Mouse (Mus musculus): ENCODE measurements around the gene Prdm5. TPM values are rescaled to one million over a fixed set of nuclear protein-coding genes. Genes with fewer than 3 reads are reported as not detected.

Gene Prdm5
- polyA plus RNA-seq, 1 experiment, result 1.1 TPM

DNA sequence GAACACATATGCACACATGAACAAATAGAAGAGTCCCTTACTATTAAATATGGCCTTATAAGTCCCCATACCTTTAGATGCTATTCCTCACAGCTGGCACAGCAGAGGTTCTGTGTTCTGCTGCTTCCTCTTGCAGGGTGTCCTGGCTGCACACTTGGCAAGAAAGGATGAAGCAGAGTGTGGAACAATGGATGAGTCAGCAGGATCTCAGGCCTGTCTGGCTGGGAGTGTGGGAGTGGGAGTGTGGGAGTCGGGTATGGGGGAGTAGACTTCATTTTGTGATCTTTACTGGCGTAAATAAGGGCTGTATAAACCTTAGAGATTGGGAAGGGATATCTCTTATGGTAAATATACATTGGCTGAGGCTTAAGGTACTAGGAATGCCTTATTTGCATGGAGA, 14.1 kb downstream of the Prdm5 start:
- Histone ChIP-seq H3K27ac (replicated peaks; ENCODE audit: low read depth, low read length) (no peak overlapping the region), H3K4me1 (ENCODE audit: control insufficient read depth, insufficient read depth, insufficient read length, low read length) (no peaks in the 10 kb centered on the region), H3K4me3 (ENCODE audit: insufficient read depth, low read depth, low read length) (no peak overlapping the region)

GRCm38 (mm10) chr6:65796552-65796951, 17.8 kb downstream of the Prdm5 start:
- no peak overlapping the region for H3K4me3 ChIP-seq (ENCODE audit: insufficient read depth, low read depth, low read length)
- H3K4me1 ChIP-seq (ENCODE audit: control insufficient read depth, insufficient read depth, insufficient read length, low read length), result no peaks in the 10 kb centered on the region
- no peak overlapping the region for H3K27ac ChIP-seq (replicated peaks; ENCODE audit: low read depth, low read length)

DNA sequence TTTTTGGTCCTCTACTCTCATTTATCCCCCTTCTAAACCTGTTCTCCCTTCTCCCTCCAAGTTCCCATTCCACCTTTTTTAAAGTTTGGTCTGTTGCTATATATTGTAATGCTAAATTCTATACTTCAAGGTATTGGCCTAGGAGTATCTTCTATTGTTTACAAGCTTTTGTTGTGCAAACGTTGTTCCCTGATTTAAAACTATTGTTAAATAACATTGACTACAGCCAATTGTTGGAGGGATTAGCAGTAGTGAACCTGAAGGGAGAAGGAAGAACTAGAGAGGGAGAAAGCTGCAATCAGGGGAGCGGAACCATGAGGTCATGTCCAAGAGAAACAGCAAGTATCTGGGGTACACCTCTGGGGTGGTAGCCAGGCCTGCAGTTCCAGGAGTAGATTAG, 18.5 kb downstream of the Prdm5 start:
- Histone ChIP-seq H3K4me3 (ENCODE audit: insufficient read depth, low read depth, low read length) (no peak overlapping the region), H3K27ac (replicated peaks; ENCODE audit: low read depth, low read length) (no peak overlapping the region), H3K4me1 (ENCODE audit: control insufficient read depth, insufficient read depth, insufficient read length, low read length) (no peaks in the 10 kb centered on the region)

GRCm38 (mm10) chr6:65798390-65798789, 19.6 kb downstream of the Prdm5 start:
- Histone ChIP-seq H3K27ac (replicated peaks; ENCODE audit: low read depth, low read length) (no peak overlapping the region), H3K4me1 (ENCODE audit: control insufficient read depth, insufficient read depth, insufficient read length, low read length) (no peaks in the 10 kb centered on the region), H3K4me3 (ENCODE audit: insufficient read depth, low read depth, low read length) (no peak overlapping the region)

- no peaks in the 10 kb centered on the region for H3K4me1 ChIP-seq (ENCODE audit: control insufficient read depth, insufficient read depth, insufficient read length, low read length)
- H3K4me3 ChIP-seq (ENCODE audit: insufficient read depth, low read depth, low read length), result no peak overlapping the region
- H3K27ac ChIP-seq (replicated peaks; ENCODE audit: low read depth, low read length), result no peak overlapping the region
Measured at GRCm38 (mm10) chr6:65811685-65812084, 32.9 kb downstream of the Prdm5 start.

DNA sequence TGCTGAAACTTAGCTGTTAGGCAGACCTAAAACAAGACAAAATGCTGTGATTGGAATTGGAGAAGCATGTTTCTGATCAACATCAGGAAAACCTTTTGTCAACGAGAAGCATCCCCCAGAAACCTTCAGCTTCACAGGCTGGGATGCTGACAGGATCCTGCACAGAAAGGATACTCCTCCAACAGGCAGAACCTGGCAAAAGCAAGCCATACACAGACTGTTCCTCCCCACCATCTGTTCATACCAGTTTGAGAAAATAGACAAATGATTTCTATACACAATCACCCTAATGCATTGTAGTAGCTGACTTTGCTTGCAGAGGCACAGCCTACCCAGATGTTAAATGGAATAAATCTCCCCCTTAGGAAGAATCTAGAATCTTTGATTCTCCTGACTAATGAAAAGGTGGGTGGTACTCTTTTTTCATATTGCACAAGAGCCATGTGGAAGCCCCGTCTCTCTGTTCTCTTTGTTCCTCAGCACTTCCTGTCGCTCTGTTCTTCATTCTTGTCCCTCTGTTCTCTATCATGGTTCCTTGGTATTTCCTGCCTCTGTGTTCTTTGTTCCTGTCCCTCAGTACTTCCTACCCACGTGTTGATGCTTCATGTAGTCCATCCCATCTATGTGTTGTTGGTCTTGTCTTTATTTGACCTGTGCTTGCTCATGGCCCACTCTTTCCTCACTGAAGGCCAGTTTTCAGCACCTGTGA, 39.4 kb downstream of the Prdm5 start:
- Histone ChIP-seq H3K4me3 (ENCODE audit: insufficient read depth, low read depth, low read length) (no peak overlapping the region), H3K4me1 (ENCODE audit: control insufficient read depth, insufficient read depth, insufficient read length, low read length) (no peaks in the 10 kb centered on the region), H3K27ac (replicated peaks; ENCODE audit: low read depth, low read length) (no peak overlapping the region)

DNA sequence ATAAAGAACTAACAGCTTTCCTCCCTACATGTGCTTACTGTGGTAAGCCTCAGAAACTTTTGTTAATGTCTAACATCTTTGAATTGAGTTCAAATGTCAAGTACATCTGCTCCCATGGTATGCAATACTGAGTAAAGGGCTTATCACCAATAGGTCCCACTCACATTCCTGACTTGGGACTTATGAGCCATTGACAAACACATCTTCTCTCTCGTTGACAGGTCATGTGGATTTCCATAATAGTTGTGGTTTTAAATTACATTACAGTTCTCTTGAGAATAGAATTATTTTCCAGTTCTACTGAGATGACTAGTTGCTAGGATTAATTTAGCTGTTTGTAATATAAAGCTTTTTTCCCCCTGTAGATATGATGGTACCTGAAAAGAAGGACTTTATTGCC, 49.9 kb downstream of the Prdm5 start:
- Histone ChIP-seq H3K4me1 (ENCODE audit: control insufficient read depth, insufficient read depth, insufficient read length, low read length) (no peaks in the 10 kb centered on the region; the same call in 1 of the 2 replicates), H3K27ac (replicated peaks; ENCODE audit: low read depth, low read length) (no peak overlapping the region), H3K4me3 (ENCODE audit: insufficient read depth, low read depth, low read length) (no peak overlapping the region)

DNA sequence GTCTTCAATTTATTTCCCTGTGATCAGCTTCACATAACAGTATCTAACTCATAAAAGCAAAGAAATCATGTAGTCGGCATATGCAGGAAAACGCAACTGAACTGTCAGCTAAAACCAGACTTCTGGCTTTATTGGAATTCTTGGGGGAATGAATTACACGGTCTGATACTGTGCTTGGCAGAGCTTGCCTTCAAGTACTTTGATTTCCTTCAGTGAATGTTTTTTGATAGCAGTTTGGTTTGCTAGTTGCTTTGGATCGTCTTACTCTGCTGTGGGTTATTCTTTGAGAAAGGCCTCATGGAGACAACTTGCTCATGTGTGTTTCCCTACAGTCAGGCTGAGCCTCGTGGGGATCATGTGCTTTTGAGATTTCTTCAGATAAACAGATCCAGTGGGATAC, 52.7 kb downstream of the Prdm5 start:
- Histone ChIP-seq H3K27ac (replicated peaks; ENCODE audit: low read depth, low read length) (no peak overlapping the region), H3K4me1 (ENCODE audit: control insufficient read depth, insufficient read depth, insufficient read length, low read length) (no peaks in the 10 kb centered on the region; the same call in 1 of the 2 replicates), H3K4me3 (ENCODE audit: insufficient read depth, low read depth, low read length) (no peak overlapping the region)

- H3K4me3 ChIP-seq (ENCODE audit: insufficient read depth, low read depth, low read length), result no peak overlapping the region
- no peak overlapping the region for H3K27ac ChIP-seq (replicated peaks; ENCODE audit: low read depth, low read length)
- H3K4me1 ChIP-seq (ENCODE audit: control insufficient read depth, insufficient read depth, insufficient read length, low read length), result no peaks in the 10 kb centered on the region
Measured at GRCm38 (mm10) chr6:65834013-65834412, 55.2 kb downstream of the Prdm5 start.

DNA sequence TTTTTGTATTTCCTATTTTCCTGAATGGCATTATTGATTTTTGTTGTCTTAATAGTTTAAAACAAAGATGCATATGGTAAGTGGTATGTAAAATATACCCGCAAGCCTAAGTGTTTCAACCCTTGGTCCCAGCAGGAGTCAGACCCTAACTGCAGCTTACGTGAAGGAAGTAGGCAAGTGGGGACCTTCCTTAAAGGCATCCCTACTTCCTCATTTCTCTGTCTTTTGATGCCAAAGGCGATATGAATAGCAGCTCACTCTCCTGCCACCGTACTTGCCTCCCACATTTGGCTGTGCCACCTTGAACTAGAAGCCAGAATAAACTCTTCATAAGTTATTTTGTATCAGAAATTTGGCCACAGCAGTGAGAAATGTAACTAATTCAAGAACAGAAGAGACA, 63.8 kb downstream of the Prdm5 start:
- Histone ChIP-seq H3K27ac (replicated peaks; ENCODE audit: low read depth, low read length) (no peak overlapping the region), H3K4me1 (ENCODE audit: control insufficient read depth, insufficient read depth, insufficient read length, low read length) (no peaks in the 10 kb centered on the region), H3K4me3 (ENCODE audit: insufficient read depth, low read depth, low read length) (no peak overlapping the region)

DNA sequence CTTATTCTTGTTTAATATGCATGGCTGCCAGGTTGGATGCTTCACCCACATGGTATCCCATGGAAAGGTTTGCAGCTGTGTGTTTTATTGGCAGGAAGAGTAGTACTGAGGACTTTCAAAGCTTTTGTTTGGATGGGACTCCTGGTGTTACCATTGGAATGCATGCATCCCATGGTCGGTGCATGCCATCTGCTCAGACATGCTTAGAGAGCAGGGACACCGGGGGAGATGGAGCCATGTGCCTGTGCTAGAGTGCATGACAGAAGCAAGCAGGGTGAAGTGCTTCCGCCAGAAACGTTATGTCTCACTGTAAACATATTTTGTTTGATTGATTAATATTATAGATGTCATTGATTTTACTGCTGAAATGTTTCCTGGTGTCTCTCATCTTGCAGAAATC, 70.3 kb downstream of the Prdm5 start:
- no peaks in the 10 kb centered on the region for H3K4me1 ChIP-seq (ENCODE audit: control insufficient read depth, insufficient read depth, insufficient read length, low read length)

GRCm38 (mm10) chr6:65849687-65850086, 70.9 kb downstream of the Prdm5 start:
- no peak overlapping the region for H3K27ac ChIP-seq (replicated peaks; ENCODE audit: low read depth, low read length)
- H3K4me3 ChIP-seq (ENCODE audit: insufficient read depth, low read depth, low read length), result no peak overlapping the region

More for the DNA sequence above, 70.3 kb downstream of the Prdm5 start:
- Histone ChIP-seq H3K4me3 (ENCODE audit: insufficient read depth, low read depth, low read length) (no peak overlapping the region), H3K27ac (replicated peaks; ENCODE audit: low read depth, low read length) (no peak overlapping the region)

DNA sequence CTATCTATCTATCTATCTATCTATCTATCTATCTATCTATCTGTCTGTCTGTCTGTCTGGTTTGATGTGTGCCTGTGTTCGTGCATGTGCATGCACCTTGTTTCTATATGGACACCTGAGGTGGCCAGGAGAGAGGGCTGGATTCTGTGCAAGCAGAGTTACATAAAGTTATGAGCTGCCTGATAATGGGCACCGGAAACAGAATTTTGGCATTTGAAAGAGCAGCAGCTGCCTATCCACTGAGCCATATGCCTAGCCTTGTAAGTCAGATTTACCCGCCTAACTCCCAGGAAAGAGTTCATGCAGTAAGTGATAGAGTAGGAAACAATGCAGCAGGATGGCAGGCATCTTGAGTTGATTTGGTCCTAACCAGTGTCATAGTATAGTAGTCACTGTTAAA, 71.4 kb downstream of the Prdm5 start:
- Histone ChIP-seq H3K4me1 (ENCODE audit: control insufficient read depth, insufficient read depth, insufficient read length, low read length) (no peaks in the 10 kb centered on the region), H3K4me3 (ENCODE audit: insufficient read depth, low read depth, low read length) (no peak overlapping the region), H3K27ac (replicated peaks; ENCODE audit: low read depth, low read length) (no peak overlapping the region)

More at GRCm38 (mm10) chr6:65849687-65850086, 70.9 kb downstream of the Prdm5 start:
- H3K4me1 ChIP-seq (ENCODE audit: control insufficient read depth, insufficient read depth, insufficient read length, low read length), result no peaks in the 10 kb centered on the region

DNA sequence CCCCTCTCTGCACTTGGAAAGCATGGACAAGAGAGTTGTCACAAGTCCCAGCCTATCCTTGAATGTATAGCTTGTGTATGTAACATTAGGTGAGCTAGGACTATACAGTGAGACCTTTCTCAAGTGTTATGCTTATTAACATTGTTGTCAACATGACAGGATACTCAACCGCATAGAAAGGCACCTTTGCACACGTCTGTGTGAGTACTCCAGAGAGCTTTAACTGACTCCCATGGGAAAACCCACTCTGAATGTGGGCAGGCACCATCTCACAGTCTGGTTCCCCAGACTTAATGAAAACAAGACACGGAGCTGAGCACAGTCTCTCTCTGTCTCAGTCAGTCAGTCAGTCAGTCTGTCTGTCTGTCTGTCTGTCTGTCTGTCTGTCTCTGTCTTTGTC, 75.2 kb downstream of the Prdm5 start:
- Histone ChIP-seq H3K27ac (replicated peaks; ENCODE audit: low read depth, low read length) (no peak overlapping the region), H3K4me3 (ENCODE audit: insufficient read depth, low read depth, low read length) (no peak overlapping the region), H3K4me1 (ENCODE audit: control insufficient read depth, insufficient read depth, insufficient read length, low read length) (no peaks in the 10 kb centered on the region)

DNA sequence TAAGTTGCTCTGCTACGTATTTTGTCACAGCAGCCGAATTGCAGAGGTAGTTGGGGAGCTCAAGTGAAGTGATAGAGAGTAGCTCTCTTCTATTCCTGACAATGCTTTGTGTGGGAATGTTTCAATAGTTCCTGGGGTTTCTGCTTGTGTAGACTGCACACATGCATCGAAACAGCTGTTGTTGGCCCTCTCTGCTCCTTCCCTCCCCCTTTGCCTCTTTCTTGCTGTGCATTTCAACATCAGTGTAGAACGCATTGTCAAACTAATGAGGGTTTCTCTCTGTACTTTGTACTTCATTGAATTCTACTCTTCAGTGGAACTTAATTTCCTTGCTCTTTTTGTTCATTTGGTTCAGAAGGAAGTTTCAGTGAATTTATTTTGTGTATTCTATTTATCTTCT, 75.8 kb downstream of the Prdm5 start:
- Histone ChIP-seq H3K4me1 (ENCODE audit: control insufficient read depth, insufficient read depth, insufficient read length, low read length) (no peaks in the 10 kb centered on the region), H3K27ac (replicated peaks; ENCODE audit: low read depth, low read length) (no peak overlapping the region)

GRCm38 (mm10) chr6:65860609-65861008, 81.8 kb downstream of the Prdm5 start:
- Histone ChIP-seq H3K4me1 (ENCODE audit: control insufficient read depth, insufficient read depth, insufficient read length, low read length) (no peaks in the 10 kb centered on the region), H3K4me3 (ENCODE audit: insufficient read depth, low read depth, low read length) (no peak overlapping the region), H3K27ac (replicated peaks; ENCODE audit: low read depth, low read length) (no peak overlapping the region)

More for the DNA sequence above, 75.8 kb downstream of the Prdm5 start:
- no peak overlapping the region for H3K4me3 ChIP-seq (ENCODE audit: insufficient read depth, low read depth, low read length)
